10 mouse cellular contexts compared by ENCODE assay signal in the genomic region with DNA sequence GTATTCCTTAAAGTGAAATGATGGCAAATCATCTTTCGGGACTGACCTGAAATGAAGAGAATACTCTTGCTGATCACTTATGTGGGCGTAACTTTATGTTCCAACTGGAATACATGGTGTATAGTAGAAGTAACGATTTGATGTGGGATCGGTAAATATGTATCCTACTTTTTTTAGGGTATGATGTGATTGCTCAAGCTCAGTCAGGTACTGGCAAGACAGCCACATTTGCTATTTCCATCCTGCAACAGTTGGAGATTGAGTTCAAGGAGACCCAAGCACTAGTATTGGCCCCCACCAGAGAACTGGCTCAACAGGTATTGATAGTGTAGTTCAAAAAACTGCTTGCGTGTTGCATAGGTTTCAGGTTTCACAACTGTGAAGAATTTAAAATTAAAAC. TPM values are rescaled to one million over a fixed set of nuclear protein-coding genes. Genes with fewer than 3 reads are reported as not detected.
A peak's percentile ranks its signal among the peaks of the same experiment; 100 is the strongest.
DNase-seq lines count a peak whose midpoint lies in the region; ATAC-seq and TF ChIP-seq lines count a peak whose summit lies in the region.
"Had no signal": no experiment of that assay in that cellular context is flagged by ENCODE, and none has a peak within 500 bp of the region (broad histone marks: within the 10 kb centered on the region; RNA-seq: fewer than 3 reads in every experiment).

No protein-coding gene starts in this region.

- H3K9ac ChIP-seq in kidney, embryonic 16.5 days (replicated peaks; ENCODE audit: low read length): peak overlapping the region; percentile 100
- H3K9ac ChIP-seq in hindbrain, embryonic 14.5 days: peak overlapping the region; percentile 100
- peak overlapping the region; percentile 100 for H3K9ac ChIP-seq in midbrain, embryonic 15.5 days

- peak overlapping the region; percentile 95 for H3K4me2 ChIP-seq in kidney, embryonic 16.5 days (replicated peaks; ENCODE audit: low read depth, low read length)
- peak overlapping the region; percentile 99 for H3K4me2 ChIP-seq in hindbrain, embryonic 14.5 days (replicated peaks)
- H3K4me2 ChIP-seq in midbrain, embryonic 15.5 days: peak overlapping the region; percentile 85

- peaks cover 21% of the 10 kb centered on the region for H3K4me1 ChIP-seq in kidney, embryonic 16.5 days (ENCODE audit: insufficient read depth, low read length)
- no peaks in the 10 kb centered on the region; the same call in 1 of the 2 replicates for H3K4me1 ChIP-seq in bone marrow, adult 2 months (ENCODE audit: control insufficient read depth, insufficient read depth, low read length)
- H3K4me1 ChIP-seq in hindbrain, embryonic 14.5 days (replicated peaks; ENCODE audit: control insufficient read depth, insufficient read depth, low read length): peaks cover 19% of the 10 kb centered on the region
- peaks cover 47% of the 10 kb centered on the region for H3K4me1 ChIP-seq in midbrain, embryonic 15.5 days

- TF ChIP-seq CTCF in bone marrow, adult 2 months (IDR thresholded peaks at IDR 0.05; ENCODE audit: control insufficient read depth, insufficient read depth, low read length): no peak

- no peak for TF ChIP-seq POLR2A in bone marrow, adult 2 months (IDR thresholded peaks at IDR 0.05; ENCODE audit: borderline replicate concordance, control insufficient read depth, low read depth, low read length)

- ATAC-seq in kidney, embryonic 16.5 days (ENCODE audit: low FRiP score, low TSS enrichment): no peak
- ATAC-seq in hindbrain, embryonic 14.5 days (ENCODE audit: low FRiP score): no peak
- no peak for ATAC-seq in midbrain, embryonic 15.5 days (replicated peaks)
- ATAC-seq in inflammation-experienced regulatory T-cells, adult 6 months: no peak

- no peak for DNase-seq in kidney, postnatal 4 days
- DNase-seq in hindbrain, embryonic 14.5 days (ENCODE audit: low spot score): no peak
- DNase-seq in thymus, postnatal 4 days: no peak
- no peak for DNase-seq in ovary, postnatal 10 days (ENCODE audit: low spot score)
- DNase-seq: thymus, postnatal 14 days had no signal

- H3K27me3 ChIP-seq in kidney, embryonic 16.5 days (ENCODE audit: insufficient read depth, low read length): no peaks in the 10 kb centered on the region
- no peaks in the 10 kb centered on the region for H3K27me3 ChIP-seq in hindbrain, embryonic 14.5 days (ENCODE audit: control insufficient read depth, insufficient read depth, low read length)
- 0 out of 2 replicates have a peak, but pooled peaks cover 1% of the 10 kb centered on the region for H3K27me3 ChIP-seq in midbrain, embryonic 15.5 days (replicated peaks)

- peak overlapping the region; percentile 99; the same call in 1 of the 2 replicates for H3K27ac ChIP-seq in kidney, embryonic 16.5 days (ENCODE audit: low read length)
- H3K27ac ChIP-seq in bone marrow, adult 2 months (ENCODE audit: control insufficient read depth, insufficient read depth, low read depth, low read length, poor library complexity): no peak overlapping the region
- 0 out of 2 replicates have a peak overlapping the region, but pooled peaks have one; percentile 98 for H3K27ac ChIP-seq in hindbrain, embryonic 14.5 days
- 0 out of 2 replicates have a peak overlapping the region, but pooled peaks have one; percentile 98 for H3K27ac ChIP-seq in midbrain, embryonic 15.5 days

- 1% methylated on average over 5 of the region's 5 CpGs for WGBS in kidney, embryonic 16.5 days
- WGBS in bone marrow, adult 2 months: 8% methylated on average over 5 of the region's 5 CpGs
- WGBS in hindbrain, embryonic 14.5 days: 5% methylated on average over 5 of the region's 5 CpGs
- 6% methylated on average over 5 of the region's 5 CpGs for WGBS in midbrain, embryonic 15.5 days

- peak overlapping the region; percentile 99 for H3K4me3 ChIP-seq in kidney, embryonic 16.5 days (ENCODE audit: low read length)
- H3K4me3 ChIP-seq in bone marrow, adult 2 months (replicated peaks; ENCODE audit: control insufficient read depth, low read depth, low read length): peak overlapping the region; percentile 98
- H3K4me3 ChIP-seq in hindbrain, embryonic 14.5 days (replicated peaks; ENCODE audit: low read length): peak overlapping the region; percentile 95
- H3K4me3 ChIP-seq in midbrain, embryonic 15.5 days: peak overlapping the region; percentile 91

- no peaks in the 10 kb centered on the region for H3K9me3 ChIP-seq in kidney, embryonic 16.5 days (ENCODE audit: low read length)
- H3K9me3 ChIP-seq in hindbrain, embryonic 14.5 days (ENCODE audit: control insufficient read depth, low read length): no peaks in the 10 kb centered on the region
- no peaks in the 10 kb centered on the region for H3K9me3 ChIP-seq in midbrain, embryonic 15.5 days

- H3K36me3 ChIP-seq in kidney, embryonic 16.5 days (ENCODE audit: insufficient read depth, low read length): peaks cover 43% of the 10 kb centered on the region
- H3K36me3 ChIP-seq in hindbrain, embryonic 14.5 days (replicated peaks; ENCODE audit: control insufficient read depth, insufficient read depth): peaks cover 52% of the 10 kb centered on the region
- peaks cover 33% of the 10 kb centered on the region for H3K36me3 ChIP-seq in midbrain, embryonic 15.5 days (replicated peaks)

RNA-seq across cellular contexts. Expression of gene Eif4a2, which starts 1.7 kb away (rescaled TPM):
- polyA plus RNA-seq in kidney, embryonic 16.5 days (2015; fragmentation: Nextera tagmentation; extraction: Ambion mirVana): 235 and 238 TPM in 2 replicates
- polyA plus RNA-seq in bone marrow, adult 2 months (2011; ENCODE audit: insufficient read depth, insufficient read length, low replicate concordance, missing spikeins): 103 and 232 TPM in 2 replicates
- 352 and 389 TPM in 2 replicates for polyA plus RNA-seq in hindbrain, embryonic 14.5 days (2014; fragmentation: Nextera tagmentation; extraction: Ambion mirVana)
- 323 and 336 TPM in 2 replicates for polyA plus RNA-seq in midbrain, embryonic 15.5 days (2015; fragmentation: Nextera tagmentation; extraction: Ambion mirVana)
- polyA plus RNA-seq in inflammation-experienced regulatory T-cells, adult 6 months (2017; shearing (Covaris generic)): 100 to 1,000 TPM; 438 to 692 (median 649) TPM

RNA-seq across cellular contexts. Expression of gene Rfc4, which starts 18.6 kb away (rescaled TPM):
- polyA plus RNA-seq in kidney, embryonic 16.5 days (2015; fragmentation: Nextera tagmentation; extraction: Ambion mirVana): 117 and 120 TPM in 2 replicates
- polyA plus RNA-seq in bone marrow, adult 2 months (2011; ENCODE audit: insufficient read depth, insufficient read length, low replicate concordance, missing spikeins): 35.1 and 55.1 TPM in 2 replicates
- 41.3 and 43.1 TPM in 2 replicates for polyA plus RNA-seq in hindbrain, embryonic 14.5 days (2014; fragmentation: Nextera tagmentation; extraction: Ambion mirVana)
- polyA plus RNA-seq in midbrain, embryonic 15.5 days (2015; fragmentation: Nextera tagmentation; extraction: Ambion mirVana): 41.7 and 42.1 TPM in 2 replicates
- polyA plus RNA-seq in inflammation-experienced regulatory T-cells, adult 6 months (2017; shearing (Covaris generic)): 100 to 1,000 TPM in 1 of 3 experiments, 10 to 100 TPM in 2; 34.3 to 110 (median 50.4) TPM

RNA-seq across cellular contexts. Expression of gene Adipoq, which starts 37.4 kb away (rescaled TPM):
- polyA plus RNA-seq in kidney, embryonic 16.5 days (2015; fragmentation: Nextera tagmentation; extraction: Ambion mirVana): 0.21 TPM in 1 of 2 replicates, not detected in the other
- 32.3 and 39.5 TPM in 2 replicates for polyA plus RNA-seq in bone marrow, adult 2 months (2011; ENCODE audit: insufficient read depth, insufficient read length, low replicate concordance, missing spikeins)
- polyA plus RNA-seq in hindbrain, embryonic 14.5 days (2014; fragmentation: Nextera tagmentation; extraction: Ambion mirVana): not detected in 2 replicates
- not detected in 2 replicates for polyA plus RNA-seq in midbrain, embryonic 15.5 days (2015; fragmentation: Nextera tagmentation; extraction: Ambion mirVana)
- under 1 TPM in 2 of 3 experiments, not detected in 1; 0.46 to 0.95 TPM for polyA plus RNA-seq in inflammation-experienced regulatory T-cells, adult 6 months (2017; shearing (Covaris generic))

RNA-seq across cellular contexts. Expression of gene Kng1, which starts 51.3 kb away (rescaled TPM):
- polyA plus RNA-seq in kidney, embryonic 16.5 days (2015; fragmentation: Nextera tagmentation; extraction: Ambion mirVana): 2.4 and 3.6 TPM in 2 replicates
- 6.3 and 13.7 TPM in 2 replicates for polyA plus RNA-seq in bone marrow, adult 2 months (2011; ENCODE audit: insufficient read depth, insufficient read length, low replicate concordance, missing spikeins)
- not detected in 2 replicates for polyA plus RNA-seq in hindbrain, embryonic 14.5 days (2014; fragmentation: Nextera tagmentation; extraction: Ambion mirVana)
- polyA plus RNA-seq in midbrain, embryonic 15.5 days (2015; fragmentation: Nextera tagmentation; extraction: Ambion mirVana): 0.55 TPM in 1 of 2 replicates, not detected in the other
- not detected for polyA plus RNA-seq in inflammation-experienced regulatory T-cells, adult 6 months (2017; shearing (Covaris generic))
- polyA plus RNA-seq: large intestine, adult 2 months had no signal

Comparison
In these comparisons a context has a peak if more than half of its experiments do, and no peak if none do; other contexts are left out.
1. RNA of gene Adipoq, which starts 37.4 kb away (polyA plus RNA-seq): 32.3 to 39.5 TPM in bone marrow, adult 2 months; 0.46 to 0.95 TPM in inflammation-experienced regulatory T-cells, adult 6 months, 0.21 TPM in kidney, embryonic 16.5 days, not detected in hindbrain, embryonic 14.5 days and not detected in midbrain, embryonic 15.5 days; every median in the first group is over 10 times any median in the second.
2. Peak in every context shown above with its lines, with median percentiles within 50 percentile points of each other: H3K4me2 ChIP-seq, H3K4me3 ChIP-seq and H3K9ac ChIP-seq.